Mouse (Mus musculus) G1E (cell line): ENCODE results near the gene Ppp2r5d. TPM values are rescaled to one million over a fixed set of nuclear protein-coding genes. Genes with fewer than 3 reads are reported as not detected.
A peak's percentile ranks its signal among the peaks of the same experiment; 100 is the strongest.

ENCODE experiments used
- ATAC-seq: 2 replicates; pipeline ENCODE4 v1.8.0; 2016; ENCODE audit warnings: mild to moderate bottlenecking; ENCODE audit not compliant: insufficient number of reproducible peaks, poor library complexity, low FRiP score, severe bottlenecking; ENCODE audit errors: extremely low read depth
- DNase-seq: peaks from one replicate; pipeline ENCODE4 v3.0.0; 2012; ENCODE audit warnings: low spot score
- H3K27me3 ChIP-seq: 2 replicates; pipeline ENCODE4 v1.6.1; 2012; ENCODE audit warnings: mild to moderate bottlenecking, low read length, inconsistent platforms; ENCODE audit not compliant: insufficient read depth
- H3K36me3 ChIP-seq: replicated peaks from 2 replicates; pipeline ENCODE3; 2012; ENCODE audit warnings: mild to moderate bottlenecking, inconsistent platforms
- H3K4me1 ChIP-seq: 2 replicates; pipeline ENCODE4 v1.6.1; 2012; ENCODE audit warnings: low read depth, low read length, inconsistent platforms, mixed read lengths; ENCODE audit not compliant: insufficient read depth
- H3K4me3 ChIP-seq: 2 replicates; pipeline ENCODE4 v1.5.1; 2012; ENCODE audit warnings: low read depth, mild to moderate bottlenecking, inconsistent platforms, low read length, moderate library complexity, mixed read lengths
- H3K9me3 ChIP-seq: replicated peaks from 2 replicates; pipeline ENCODE4 v1.6.1; 2012; ENCODE audit warnings: inconsistent platforms
- CTCF ChIP-seq: IDR thresholded peaks from 2 replicates; pipeline ENCODE4 v1.5.1; 2012; ENCODE audit warnings: low read depth, low read length, inconsistent platforms, mixed read lengths
- GATA1 ChIP-seq: IDR thresholded peaks from 2 replicates; pipeline ENCODE4 v1.6.1; 2012; ENCODE audit warnings: borderline replicate concordance, low read length, inconsistent platforms, mixed read lengths
- GATA2 ChIP-seq: IDR thresholded peaks from 2 replicates; pipeline ENCODE4 v1.6.1; 2012; ENCODE audit warnings: low read depth, low read length, inconsistent platforms, borderline replicate concordance
- POLR2AphosphoS5 ChIP-seq: IDR thresholded peaks from 2 replicates; pipeline ENCODE4 v1.6.1; 2012; ENCODE audit warnings: low read depth, low read length, inconsistent platforms; ENCODE audit not compliant: insufficient replicate concordance
- TAL1 ChIP-seq: conservative IDR thresholded peaks from 2 replicates; pipeline ENCODE4 v1.6.1; 2012; ENCODE audit warnings: low read depth, low read length, inconsistent platforms, mixed read lengths
- polyA plus RNA-seq: library from polyadenylated mRNA; stranded (reverse); fragments of >175 nt; gene quantifications from 2 replicates; pipeline ENCODE4 v1.2.3, GENCODE M21; 2012
- total RNA-seq, 2 experiments: library from RNA; stranded (forward) in 1 of 2; stranded (reverse) in 1 of 2; fragments of 200-1000 nt in 1 of 2; fragments of >200 nt in 1 of 2; fragmentation: Nextera tagmentation in 1 of 2; gene quantifications; 2 replicates each; pipeline ENCODE4 v1.2.3; 2014 to 2017

The Ppp2r5d gene
- total and polyA plus RNA-seq, 3 experiments, result 33.9 to 78.5 (median 55.2) TPM

GRCm38 (mm10) chr17:46644152-46644805 is 60.6 kb downstream of the Ppp2r5d start:
- H3K4me1 ChIP-seq, result peaks cover 38% of the 10 kb centered on the region
- H3K36me3 ChIP-seq, result peaks cover 44% of the 10 kb centered on the region
- H3K27me3 ChIP-seq, result no peaks in the 10 kb centered on the region
- DNase-seq (no peak), ATAC-seq (no peak)
- no peak for TF ChIP-seq POLR2AphosphoS5
- no peak for TF ChIP-seq CTCF
- no peak for TF ChIP-seq TAL1
- TF ChIP-seq GATA1, result no peak
- no peak for TF ChIP-seq GATA2
- no peaks in the 10 kb centered on the region for H3K9me3 ChIP-seq
- peak overlapping the region; percentile 94; the same call in 1 of the 2 replicates for H3K4me3 ChIP-seq

- no peaks in the 10 kb centered on the region for H3K9me3 ChIP-seq
- peaks cover 21% of the 10 kb centered on the region for H3K4me1 ChIP-seq
- TF ChIP-seq GATA1 (no peak), GATA2 (no peak), CTCF (no peak), POLR2AphosphoS5 (no peak), TAL1 (no peak)
- no peak overlapping the region for H3K4me3 ChIP-seq
- H3K36me3 ChIP-seq, result peaks cover 25% of the 10 kb centered on the region
- H3K27me3 ChIP-seq, result no peaks in the 10 kb centered on the region
- no peak for DNase-seq
- ATAC-seq, result no peak
Measured at GRCm38 (mm10) chr17:46642060-46642459, 62.9 kb downstream of the Ppp2r5d start.

GRCm38 (mm10) chr17:46639929-46640328 is 65.0 kb downstream of the Ppp2r5d start:
- Histone ChIP-seq H3K4me1 (peaks cover 15% of the 10 kb centered on the region), H3K4me3 (no peak overlapping the region), H3K27me3 (peaks cover 4% of the 10 kb centered on the region; the same call in 1 of the 2 replicates), H3K36me3 (peaks cover 25% of the 10 kb centered on the region), H3K9me3 (no peaks in the 10 kb centered on the region)
- no peak for ATAC-seq
- DNase-seq, result no peak
- TF ChIP-seq GATA1, result no peak
- no peak for TF ChIP-seq TAL1
- TF ChIP-seq CTCF, result no peak
- TF ChIP-seq GATA2, result no peak
- TF ChIP-seq POLR2AphosphoS5, result no peak

GRCm38 (mm10) chr17:46636831-46637523 is 67.9 kb downstream of the Ppp2r5d start:
- ATAC-seq (no peak), DNase-seq (peak; percentile 58)
- Histone ChIP-seq H3K27me3 (peaks cover 4% of the 10 kb centered on the region; the same call in 1 of the 2 replicates), H3K36me3 (peaks cover 22% of the 10 kb centered on the region), H3K4me3 (no peak overlapping the region), H3K9me3 (no peaks in the 10 kb centered on the region), H3K4me1 (peaks cover 7% of the 10 kb centered on the region; the same call in 1 of the 2 replicates)
- TF ChIP-seq CTCF (peak; percentile 17; the same call in 1 of the 2 replicates), GATA1 (no peak)

Other genes starting within 250 kb of the Ppp2r5d start
- not detected in 2 replicates for gene Ttbk1, start 217.4 kb downstream of the Ppp2r5d start, total RNA-seq (2014; fragmentation: Nextera tagmentation)
- 0.11 and 0.52 TPM in 2 replicates for gene Ttbk1, start 217.4 kb downstream of the Ppp2r5d start, total RNA-seq (2017)
- gene Ttbk1, start 217.4 kb downstream of the Ppp2r5d start, polyA plus RNA-seq, result 0.01 TPM in 1 of 2 replicates, not detected in the other
- 26.0 and 29.8 TPM in 2 replicates for gene Dnph1, start 208.4 kb downstream of the Ppp2r5d start, total RNA-seq (2014; fragmentation: Nextera tagmentation)
- gene Dnph1, start 208.4 kb downstream of the Ppp2r5d start, total RNA-seq (2017), result 18.8 and 24.9 TPM in 2 replicates
- 36.9 and 38.1 TPM in 2 replicates for gene Dnph1, start 208.4 kb downstream of the Ppp2r5d start, polyA plus RNA-seq
- 0.24 and 0.45 TPM in 2 replicates for gene Cul9, start 158.7 kb downstream of the Ppp2r5d start, total RNA-seq (2014; fragmentation: Nextera tagmentation)
- 0.76 and 0.81 TPM in 2 replicates for gene Cul9, start 158.7 kb downstream of the Ppp2r5d start, total RNA-seq (2017)
- 0.66 and 0.70 TPM in 2 replicates for gene Cul9, start 158.7 kb downstream of the Ppp2r5d start, polyA plus RNA-seq
- 52.7 and 60.3 TPM in 2 replicates for gene Srf, start 148.9 kb downstream of the Ppp2r5d start, total RNA-seq (2014; fragmentation: Nextera tagmentation)
- 18.4 and 22.7 TPM in 2 replicates for gene Srf, start 148.9 kb downstream of the Ppp2r5d start, total RNA-seq (2017)
- gene Srf, start 148.9 kb downstream of the Ppp2r5d start, polyA plus RNA-seq, result 113 and 114 TPM in 2 replicates
- gene Ptk7, start 75.6 kb downstream of the Ppp2r5d start, total RNA-seq (2014; fragmentation: Nextera tagmentation), result not detected in 2 replicates
- gene Ptk7, start 75.6 kb downstream of the Ppp2r5d start, total RNA-seq (2017), result 0.05 TPM in 1 of 2 replicates, not detected in the other
- gene Ptk7, start 75.6 kb downstream of the Ppp2r5d start, polyA plus RNA-seq, result 0.01 TPM in 1 of 2 replicates, not detected in the other
- 1.3 and 2.1 TPM in 2 replicates for gene Klc4, start 59.1 kb downstream of the Ppp2r5d start, total RNA-seq (2014; fragmentation: Nextera tagmentation)
- gene Klc4, start 59.1 kb downstream of the Ppp2r5d start, total RNA-seq (2017), result 8.9 and 10.2 TPM in 2 replicates
- gene Klc4, start 59.1 kb downstream of the Ppp2r5d start, polyA plus RNA-seq, result 11.7 and 12.3 TPM in 2 replicates
- gene Mrpl2, start 58.9 kb downstream of the Ppp2r5d start, total RNA-seq (2014; fragmentation: Nextera tagmentation), result 44.7 and 59.4 TPM in 2 replicates
- gene Mrpl2, start 58.9 kb downstream of the Ppp2r5d start, total RNA-seq (2017), result 76.3 and 107 TPM in 2 replicates
- gene Mrpl2, start 58.9 kb downstream of the Ppp2r5d start, polyA plus RNA-seq, result 853 and 1,060 TPM in 2 replicates
- gene Cul7, start 54.8 kb downstream of the Ppp2r5d start, total RNA-seq (2014; fragmentation: Nextera tagmentation), result 44.1 and 47.4 TPM in 2 replicates
- gene Cul7, start 54.8 kb downstream of the Ppp2r5d start, total RNA-seq (2017), result 27.4 and 30.0 TPM in 2 replicates
- gene Cul7, start 54.8 kb downstream of the Ppp2r5d start, polyA plus RNA-seq, result 136 and 142 TPM in 2 replicates
- gene Rrp36, start 30.8 kb downstream of the Ppp2r5d start, total RNA-seq (2014; fragmentation: Nextera tagmentation), result 12.2 and 13.2 TPM in 2 replicates
- gene Rrp36, start 30.8 kb downstream of the Ppp2r5d start, total RNA-seq (2017), result 48.0 and 67.2 TPM in 2 replicates
- gene Rrp36, start 30.8 kb downstream of the Ppp2r5d start, polyA plus RNA-seq, result 39.0 and 45.0 TPM in 2 replicates
- gene Mea1, start 26.3 kb downstream of the Ppp2r5d start, total RNA-seq (2014; fragmentation: Nextera tagmentation), result 37.1 and 42.4 TPM in 2 replicates
- 79.5 and 83.8 TPM in 2 replicates for gene Mea1, start 26.3 kb downstream of the Ppp2r5d start, total RNA-seq (2017)
- 84.7 and 105 TPM in 2 replicates for gene Mea1, start 26.3 kb downstream of the Ppp2r5d start, polyA plus RNA-seq
- gene Klhdc3, start 24.2 kb downstream of the Ppp2r5d start, total RNA-seq (2014; fragmentation: Nextera tagmentation), result 70.1 and 79.1 TPM in 2 replicates
- 21.0 and 26.0 TPM in 2 replicates for gene Klhdc3, start 24.2 kb downstream of the Ppp2r5d start, total RNA-seq (2017)
- 221 and 297 TPM in 2 replicates for gene Klhdc3, start 24.2 kb downstream of the Ppp2r5d start, polyA plus RNA-seq
- 19.8 and 22.1 TPM in 2 replicates for gene Pex6, start 6.4 kb upstream of the Ppp2r5d start, total RNA-seq (2014; fragmentation: Nextera tagmentation)
- gene Pex6, start 6.4 kb upstream of the Ppp2r5d start, total RNA-seq (2017), result 14.3 and 17.3 TPM in 2 replicates
- gene Pex6, start 6.4 kb upstream of the Ppp2r5d start, polyA plus RNA-seq, result 52.6 and 56.0 TPM in 2 replicates
- gene Gnmt, start 24.1 kb upstream of the Ppp2r5d start, total RNA-seq (2014; fragmentation: Nextera tagmentation), result not detected in 2 replicates
- 0.52 TPM in 1 of 2 replicates, not detected in the other for gene Gnmt, start 24.1 kb upstream of the Ppp2r5d start, total RNA-seq (2017)
- gene Gnmt, start 24.1 kb upstream of the Ppp2r5d start, polyA plus RNA-seq, result 0.17 TPM in 1 of 2 replicates, not detected in the other
- 12.8 and 14.4 TPM in 2 replicates for gene Cnpy3, start 47.1 kb upstream of the Ppp2r5d start, total RNA-seq (2014; fragmentation: Nextera tagmentation)
- gene Cnpy3, start 47.1 kb upstream of the Ppp2r5d start, total RNA-seq (2017), result 36.3 and 41.1 TPM in 2 replicates
- 96.9 and 114 TPM in 2 replicates for gene Cnpy3, start 47.1 kb upstream of the Ppp2r5d start, polyA plus RNA-seq
- not detected in 2 replicates for gene Ptcra, start 58.6 kb upstream of the Ppp2r5d start, total RNA-seq (2014; fragmentation: Nextera tagmentation)
- 0.12 and 0.27 TPM in 2 replicates for gene Ptcra, start 58.6 kb upstream of the Ppp2r5d start, total RNA-seq (2017)
- gene Ptcra, start 58.6 kb upstream of the Ppp2r5d start, polyA plus RNA-seq, result 0.04 and 0.07 TPM in 2 replicates
- gene 2310039H08Rik, start 67.5 kb upstream of the Ppp2r5d start, total RNA-seq (2014; fragmentation: Nextera tagmentation), result 26.8 and 33.4 TPM in 2 replicates
- 17.4 and 24.3 TPM in 2 replicates for gene 2310039H08Rik, start 67.5 kb upstream of the Ppp2r5d start, total RNA-seq (2017)
- gene 2310039H08Rik, start 67.5 kb upstream of the Ppp2r5d start, polyA plus RNA-seq, result 129 and 189 TPM in 2 replicates
- 154 and 166 TPM in 2 replicates for gene Rpl7l1, start 77.6 kb upstream of the Ppp2r5d start, total RNA-seq (2014; fragmentation: Nextera tagmentation)
- gene Rpl7l1, start 77.6 kb upstream of the Ppp2r5d start, total RNA-seq (2017), result 159 and 181 TPM in 2 replicates
- gene Rpl7l1, start 77.6 kb upstream of the Ppp2r5d start, polyA plus RNA-seq, result 7.0 and 11.3 TPM in 2 replicates
- 34.4 and 41.2 TPM in 2 replicates for gene Bicral, start 153.4 kb upstream of the Ppp2r5d start, total RNA-seq (2014; fragmentation: Nextera tagmentation)
- 9.2 and 13.4 TPM in 2 replicates for gene Bicral, start 153.4 kb upstream of the Ppp2r5d start, total RNA-seq (2017)
- 10.7 and 12.9 TPM in 2 replicates for gene Bicral, start 153.4 kb upstream of the Ppp2r5d start, polyA plus RNA-seq
- gene Tbcc, start 185.6 kb upstream of the Ppp2r5d start, total RNA-seq (2014; fragmentation: Nextera tagmentation), result 7.5 and 10.1 TPM in 2 replicates
- 18.6 and 21.3 TPM in 2 replicates for gene Tbcc, start 185.6 kb upstream of the Ppp2r5d start, total RNA-seq (2017)
- 20.0 and 27.5 TPM in 2 replicates for gene Tbcc, start 185.6 kb upstream of the Ppp2r5d start, polyA plus RNA-seq
- gene Prph2, start 205.3 kb upstream of the Ppp2r5d start, total RNA-seq (2014; fragmentation: Nextera tagmentation), result not detected in 2 replicates
- gene Prph2, start 205.3 kb upstream of the Ppp2r5d start, total RNA-seq (2017), result 0.05 TPM in 1 of 2 replicates, not detected in the other
- gene Prph2, start 205.3 kb upstream of the Ppp2r5d start, polyA plus RNA-seq, result not detected in 2 replicates